Comparison of ENCODE assay signal across 23 mouse cellular contexts in genomic region chr5:139392219-139393196, GRCm38 (mm10). TPM values are rescaled to one million over a fixed set of nuclear protein-coding genes. Genes with fewer than 3 reads are reported as not detected.
DNase-seq lines count a peak whose midpoint lies in the region; ATAC-seq and TF ChIP-seq lines count a peak whose summit lies in the region.
"Had no signal": no experiment of that assay in that cellular context is flagged by ENCODE, and none has a peak within 500 bp of the region (broad histone marks: within the 10 kb centered on the region; RNA-seq: fewer than 3 reads in every experiment).

No protein-coding gene starts in this region.

- peak overlapping the region; percentile 60 for H3K4me3 ChIP-seq in gastrocnemius, adult 2 months
- no peak overlapping the region for H3K4me3 ChIP-seq in layer of hippocampus, adult 2 months
- H3K4me3 ChIP-seq in brown adipose tissue, adult 24 weeks (ENCODE audit: insufficient read depth, low read depth, low read length), result no peak overlapping the region
- peak overlapping the region; percentile 68; the same call in 1 of the 2 replicates for H3K4me3 ChIP-seq in liver, embryonic 15.5 days (replicated peaks)
- no peak overlapping the region for H3K4me3 ChIP-seq in midbrain, embryonic 14.5 days (replicated peaks; ENCODE audit: low read depth, low read length)
- H3K4me3 ChIP-seq: embryonic facial prominence, embryonic 13.5 days; hindbrain, embryonic 15.5 days; midbrain, embryonic 15.5 days had no signal

- no peak for TF ChIP-seq CTCF in gastrocnemius, adult 2 months (IDR thresholded peaks at IDR 0.05)
- no peak for TF ChIP-seq CTCF in layer of hippocampus, adult 2 months (conservative IDR thresholded peaks at IDR 0.05)

- H3K4me1 ChIP-seq in brown adipose tissue, adult 24 weeks (ENCODE audit: control insufficient read depth, insufficient read depth, insufficient read length, low read length), result peaks cover 44% of the 10 kb centered on the region
- H3K4me1 ChIP-seq in liver, embryonic 15.5 days (replicated peaks), result peaks cover 94% of the 10 kb centered on the region
- no peaks in the 10 kb centered on the region for H3K4me1 ChIP-seq in midbrain, embryonic 14.5 days (ENCODE audit: control insufficient read depth, insufficient read depth, low read length)

- H3K9me3 ChIP-seq in liver, embryonic 15.5 days (replicated peaks), result no peaks in the 10 kb centered on the region
- H3K9me3 ChIP-seq in midbrain, embryonic 14.5 days (ENCODE audit: control insufficient read depth, low read length), result no peaks in the 10 kb centered on the region
- H3K9me3 ChIP-seq: embryonic facial prominence, embryonic 13.5 days; hindbrain, embryonic 15.5 days; midbrain, embryonic 15.5 days had no signal

- intact Hi-C loops in gastrocnemius, adult 2 months (cut with DNase I), result no loop called here

- WGBS in liver, embryonic 15.5 days (ENCODE audit: insufficient replicate concordance), result 93% methylated on average over 37 of the region's 37 CpGs
- 94% methylated on average over 37 of the region's 37 CpGs for WGBS in midbrain, embryonic 14.5 days

- H3K27me3 ChIP-seq in liver, embryonic 15.5 days, result no peaks in the 10 kb centered on the region
- no peaks in the 10 kb centered on the region for H3K27me3 ChIP-seq in midbrain, embryonic 14.5 days (ENCODE audit: control insufficient read depth, insufficient read depth, low read length)
- H3K27me3 ChIP-seq: CH12.LX; embryonic facial prominence, embryonic 13.5 days; hindbrain, embryonic 15.5 days; midbrain, embryonic 15.5 days had no signal

- DNase-seq in gastrocnemius, adult 2 months, result peak; percentile 46
- no peak for DNase-seq in gastrocnemius, postnatal 25 days
- no peak for DNase-seq in layer of hippocampus, adult 2 months (ENCODE audit: low spot score in 2 of 2)
- no peak for DNase-seq in layer of hippocampus, postnatal 14 days (ENCODE audit: low spot score in 2 of 2)
- no peak for DNase-seq in layer of hippocampus, adult 8-10 months (ENCODE audit: low spot score in 2 of 2)
- DNase-seq in midbrain, embryonic 14.5 days, result no peak
- DNase-seq: adrenal gland, postnatal 10 days; cerebellum, adult 2 months; kidney, adult 18-20 months; layer of hippocampus, postnatal 36 days; left cerebral cortex, postnatal 4 days; lung, embryonic 14.5 days; right cerebral cortex, postnatal 14 days; thymus, postnatal 14 days had no signal

- peak overlapping the region; percentile 89 for H3K9ac ChIP-seq in liver, embryonic 15.5 days
- H3K9ac ChIP-seq in midbrain, embryonic 14.5 days (replicated peaks; ENCODE audit: low read length), result no peak overlapping the region
- H3K9ac ChIP-seq: embryonic facial prominence, embryonic 13.5 days; hindbrain, embryonic 15.5 days; lung, embryonic 14.5 days; midbrain, embryonic 15.5 days had no signal

- peak overlapping the region; percentile 94 for H3K27ac ChIP-seq in gastrocnemius, adult 2 months
- H3K27ac ChIP-seq in layer of hippocampus, adult 2 months, result peak overlapping the region; percentile 92
- H3K27ac ChIP-seq in brown adipose tissue, adult 24 weeks (replicated peaks; ENCODE audit: low read depth, low read length), result peak overlapping the region; percentile 72
- peak overlapping the region; percentile 100 for H3K27ac ChIP-seq in liver, embryonic 15.5 days (replicated peaks)
- H3K27ac ChIP-seq in midbrain, embryonic 14.5 days (replicated peaks; ENCODE audit: low read depth, low read length), result no peak overlapping the region
- H3K27ac ChIP-seq: embryonic facial prominence, embryonic 13.5 days; midbrain, embryonic 15.5 days had no signal

- H3K36me3 ChIP-seq in liver, embryonic 15.5 days (replicated peaks), result peaks cover 59% of the 10 kb centered on the region
- H3K36me3 ChIP-seq in midbrain, embryonic 14.5 days (ENCODE audit: control insufficient read depth, insufficient read depth, low read length), result no peaks in the 10 kb centered on the region
- H3K36me3 ChIP-seq: embryonic facial prominence, embryonic 13.5 days; hindbrain, embryonic 15.5 days; midbrain, embryonic 15.5 days had no signal

- H3K4me2 ChIP-seq in liver, embryonic 15.5 days, result peak overlapping the region; percentile 87
- H3K4me2 ChIP-seq in midbrain, embryonic 14.5 days (ENCODE audit: low read length), result no peak overlapping the region
- H3K4me2 ChIP-seq: embryonic facial prominence, embryonic 13.5 days; hindbrain, embryonic 15.5 days; lung, embryonic 14.5 days; midbrain, embryonic 15.5 days had no signal

- ATAC-seq in liver, embryonic 15.5 days (ENCODE audit: insufficient read depth), result no peak
- no peak for ATAC-seq in midbrain, embryonic 14.5 days (ENCODE audit: low FRiP score, low TSS enrichment)
- ATAC-seq: midbrain, embryonic 15.5 days had no signal

RNA-seq across cellular contexts. Expression of gene C130050O18Rik, which starts 12.6 kb away (rescaled TPM):
- under 1 TPM; 0.15 to 0.33 TPM for total RNA-seq in gastrocnemius, adult 2 months (2021)
- total RNA-seq in gastrocnemius, postnatal 25 days (2021), result under 1 TPM; 0.32 to 0.61 TPM
- under 1 TPM in 1 of 2 experiments, not detected in 1; 0.18 TPM for total RNA-seq in layer of hippocampus, adult 2 months (2021)
- total RNA-seq in layer of hippocampus, postnatal 14 days (2021), result under 1 TPM; 0.17 to 0.21 TPM
- 1.3 TPM in 1 of 2 replicates, not detected in the other for polyA plus RNA-seq in brown adipose tissue, adult 24 weeks (2012; ENCODE audit: insufficient read depth, insufficient read length, missing spikeins)
- 1.9 and 2.4 TPM in 2 replicates for polyA plus RNA-seq in liver, embryonic 15.5 days (2015; fragmentation: Nextera tagmentation; extraction: Ambion mirVana)
- total RNA-seq in layer of hippocampus, adult 8-10 months (2022), result 1 to 10 TPM in 2 of 4 experiments, under 1 TPM in 2; 0.54 to 1.2 (median 0.83) TPM
- polyA plus RNA-seq in midbrain, embryonic 14.5 days (2014; fragmentation: Nextera tagmentation; extraction: Ambion mirVana), result 0.29 and 0.58 TPM in 2 replicates
- total RNA-seq: CH12.LX; left cerebral cortex, postnatal 4 days had no signal

RNA-seq across cellular contexts. Expression of gene Gpr146, which starts 15.0 kb away (rescaled TPM):
- total RNA-seq in gastrocnemius, adult 2 months (2021), result 10 to 100 TPM; 26.5 to 41.2 TPM
- 10 to 100 TPM; 23.5 to 23.6 TPM for total RNA-seq in gastrocnemius, postnatal 25 days (2021)
- total RNA-seq in layer of hippocampus, adult 2 months (2021), result 10 to 100 TPM; 11.5 to 12.8 TPM
- 10 to 100 TPM; 10.1 to 11.8 TPM for total RNA-seq in layer of hippocampus, postnatal 14 days (2021)
- polyA plus RNA-seq in brown adipose tissue, adult 24 weeks (2012; ENCODE audit: insufficient read depth, insufficient read length, missing spikeins), result 18.1 and 19.7 TPM in 2 replicates
- polyA plus RNA-seq in liver, embryonic 15.5 days (2015; fragmentation: Nextera tagmentation; extraction: Ambion mirVana), result 25.0 and 26.4 TPM in 2 replicates
- 10 to 100 TPM; 12.2 to 14.8 (median 13.2) TPM for total RNA-seq in layer of hippocampus, adult 8-10 months (2022)
- 1.2 and 1.8 TPM in 2 replicates for polyA plus RNA-seq in midbrain, embryonic 14.5 days (2014; fragmentation: Nextera tagmentation; extraction: Ambion mirVana)

RNA-seq across cellular contexts. Expression of gene Gper1, which starts 30.4 kb away (rescaled TPM):
- 1 to 10 TPM; 1.3 to 2.7 TPM for total RNA-seq in gastrocnemius, adult 2 months (2021)
- 1 to 10 TPM in 1 of 2 experiments, under 1 TPM in 1; 0.82 to 1.6 TPM for total RNA-seq in gastrocnemius, postnatal 25 days (2021)
- 1 to 10 TPM; 2.1 to 2.4 TPM for total RNA-seq in layer of hippocampus, adult 2 months (2021)
- 1 to 10 TPM; 3.0 to 3.5 TPM for total RNA-seq in layer of hippocampus, postnatal 14 days (2021)
- 1.8 TPM in 1 of 2 replicates, not detected in the other for polyA plus RNA-seq in brown adipose tissue, adult 24 weeks (2012; ENCODE audit: insufficient read depth, insufficient read length, missing spikeins)
- polyA plus RNA-seq in liver, embryonic 15.5 days (2015; fragmentation: Nextera tagmentation; extraction: Ambion mirVana), result 0.10 and 0.14 TPM in 2 replicates
- total RNA-seq in layer of hippocampus, adult 8-10 months (2022), result 1 to 10 TPM; 3.4 to 5.1 (median 4.2) TPM
- 9.2 and 9.6 TPM in 2 replicates for polyA plus RNA-seq in midbrain, embryonic 14.5 days (2014; fragmentation: Nextera tagmentation; extraction: Ambion mirVana)

RNA-seq across cellular contexts. Expression of gene Cyp2w1, which starts 40.1 kb away (rescaled TPM):
- total RNA-seq in gastrocnemius, adult 2 months (2021), result not detected
- not detected for total RNA-seq in gastrocnemius, postnatal 25 days (2021)
- not detected for total RNA-seq in layer of hippocampus, adult 2 months (2021)
- not detected for total RNA-seq in layer of hippocampus, postnatal 14 days (2021)
- not detected in 2 replicates for polyA plus RNA-seq in brown adipose tissue, adult 24 weeks (2012; ENCODE audit: insufficient read depth, insufficient read length, missing spikeins)
- polyA plus RNA-seq in liver, embryonic 15.5 days (2015; fragmentation: Nextera tagmentation; extraction: Ambion mirVana), result not detected in 2 replicates
- not detected for total RNA-seq in layer of hippocampus, adult 8-10 months (2022)
- polyA plus RNA-seq in midbrain, embryonic 14.5 days (2014; fragmentation: Nextera tagmentation; extraction: Ambion mirVana), result not detected in 2 replicates
- total RNA-seq: adrenal gland, postnatal 10 days; CH12.LX; gastrocnemius, postnatal 4 days; layer of hippocampus, postnatal 36 days; left cerebral cortex, postnatal 4 days had no signal
- polyA plus RNA-seq: cerebellum, adult 2 months; forebrain, embryonic 11.5 days; heart, embryonic 16.5 days; hindbrain, embryonic 15.5 days; lung, embryonic 14.5 days had no signal

RNA-seq across cellular contexts. Expression of gene Cox19, which starts 41.3 kb away (rescaled TPM):
- total RNA-seq in gastrocnemius, adult 2 months (2021), result 10 to 100 TPM; 48.7 to 69.6 TPM
- total RNA-seq in gastrocnemius, postnatal 25 days (2021), result 10 to 100 TPM; 74.4 to 86.5 TPM
- total RNA-seq in layer of hippocampus, adult 2 months (2021), result 10 to 100 TPM; 74.3 to 76.8 TPM
- total RNA-seq in layer of hippocampus, postnatal 14 days (2021), result 10 to 100 TPM; 73.6 to 79.4 TPM
- polyA plus RNA-seq in brown adipose tissue, adult 24 weeks (2012; ENCODE audit: insufficient read depth, insufficient read length, missing spikeins), result 250 and 278 TPM in 2 replicates
- 44.3 and 49.3 TPM in 2 replicates for polyA plus RNA-seq in liver, embryonic 15.5 days (2015; fragmentation: Nextera tagmentation; extraction: Ambion mirVana)
- total RNA-seq in layer of hippocampus, adult 8-10 months (2022), result 10 to 100 TPM; 59.0 to 75.5 (median 67.5) TPM
- 129 and 130 TPM in 2 replicates for polyA plus RNA-seq in midbrain, embryonic 14.5 days (2014; fragmentation: Nextera tagmentation; extraction: Ambion mirVana)

Comparison
In these comparisons a context has a peak if more than half of its experiments do, and no peak if none do; other contexts are left out.
1. H3K4me3 ChIP-seq: peak in gastrocnemius, adult 2 months (single experiment) and liver, embryonic 15.5 days (single experiment); none in layer of hippocampus, adult 2 months (single experiment), brown adipose tissue, adult 24 weeks (single experiment) and midbrain, embryonic 14.5 days (single experiment).